Mouse (Mus musculus) B cell, adult (primary cell): ENCODE measurements around the gene Wdr83. TPM values are rescaled to one million over a fixed set of nuclear protein-coding genes. Genes with fewer than 3 reads are reported as not detected.

Experiments used
- total RNA-seq: library from RNA; stranded (reverse); gene quantifications from 4 replicates; pipeline ENCODE4 v1.2.4, GENCODE M21; 2023; ENCODE audit not compliant: inconsistent age

Wdr83 gene
- 12.5 to 15.1 TPM (median 13.1 TPM) in 4 replicates for total RNA-seq

GRCm38 (mm10) chr8:85081216-85081555 is at the start of gene Wdr83:
Wdr83 (minus strand) TSS chr8:85081306.

GRCm38 (mm10) chr8:85122995-85123394 is 41.9 kb upstream of the Wdr83 start, which contains the start of gene Zfp791:
Zfp791 (minus strand) TSS chr8:85123095.

GRCm38 (mm10) chr8:85083108-85083813 is 2.2 kb upstream of the Wdr83 start, which contains the start of gene Man2b1:
Man2b1 (plus strand) TSS chr8:85083270.

GRCm38 (mm10) chr8:85080532-85081215 is 432 bp downstream of the Wdr83 start, which contains the start of gene Wdr83os:
Wdr83os (plus strand) TSS chr8:85080740.

GRCm38 (mm10) chr8:85071514-85072281 is 9.4 kb downstream of the Wdr83 start, which contains the start of gene Dhps:
Dhps (plus strand) TSS chr8:85071757.

GRCm38 (mm10) chr8:85067982-85068381 is 13.1 kb downstream of the Wdr83 start, which contains the start of gene Gm5741:
Gm5741 (minus strand) TSS chr8:85067982.

GRCm38 (mm10) chr8:85059879-85060616 is 21.1 kb downstream of the Wdr83 start, which contains the start of gene Fbxw9:
Fbxw9 (plus strand) TSS chr8:85060055.

GRCm38 (mm10) chr8:85036718-85037365 is 44.3 kb downstream of the Wdr83 start, which contains the start of gene Tnpo2:
Tnpo2 (plus strand) TSS chr8:85036915.

GRCm38 (mm10) chr8:85026670-85027515 is 54.2 kb downstream of the Wdr83 start, which contains the start of gene Trir:
Trir (plus strand) TSS chr8:85026823.

GRCm38 (mm10) chr8:85025098-85025932 is 55.8 kb downstream of the Wdr83 start, which contains the start of gene Asna1:
Asna1 (minus strand) TSS chr8:85025281.

Other genes with a start within 250 kb of the Wdr83 start
- 11.4 to 12.8 TPM (median 11.7 TPM) in 4 replicates for gene Gadd45gip1, start 249.8 kb downstream of the Wdr83 start, total RNA-seq
- 48.0 to 63.3 TPM (median 61.5 TPM) in 4 replicates for gene Rad23a, start 240.6 kb downstream of the Wdr83 start, total RNA-seq
- 564 to 720 TPM (median 619 TPM) in 4 replicates for gene Calr, start 234.4 kb downstream of the Wdr83 start, total RNA-seq
- 66.8 to 70.5 TPM (median 68.5 TPM) in 4 replicates for gene Farsa, start 224.3 kb downstream of the Wdr83 start, total RNA-seq
- 6.1 to 11.9 TPM (median 9.0 TPM) in 4 replicates for gene Syce2, start 209.2 kb downstream of the Wdr83 start, total RNA-seq
- gene Gcdh, start 187.4 kb downstream of the Wdr83 start, total RNA-seq = 18.7 to 34.4 TPM (median 31.5 TPM) in 4 replicates
- 0.32 to 0.45 TPM in 2 of 4 replicates, not detected in the others for gene Klf1, start 179.4 kb downstream of the Wdr83 start, total RNA-seq
- gene Dnase2a, start 172.7 kb downstream of the Wdr83 start, total RNA-seq = 67.4 to 74.5 TPM (median 72.7 TPM) in 4 replicates
- gene Mast1, start 143.9 kb downstream of the Wdr83 start, total RNA-seq = 0.16 to 0.57 TPM (median 0.23 TPM) in 4 replicates
- not detected in 4 replicates for gene Rtbdn, start 134.3 kb downstream of the Wdr83 start, total RNA-seq
- 2.0 TPM in 1 of 4 replicates, not detected in the others for gene Gm49661, start 111.9 kb downstream of the Wdr83 start, total RNA-seq
- 57.4 to 60.7 TPM (median 59.6 TPM) in 4 replicates for gene Prdx2, start 111.7 kb downstream of the Wdr83 start, total RNA-seq
- 30.0 to 35.5 TPM (median 33.5 TPM) in 4 replicates for gene Rnaseh2a, start 111.5 kb downstream of the Wdr83 start, total RNA-seq
- gene Junb, start 102.6 kb downstream of the Wdr83 start, total RNA-seq = 1,539 to 1,702 TPM (median 1,628 TPM) in 4 replicates
- 5.9 to 8.3 TPM (median 6.6 TPM) in 4 replicates for gene Hook2, start 90.7 kb downstream of the Wdr83 start, total RNA-seq
- 0.32 TPM in 1 of 4 replicates, not detected in the others for gene Best2, start 66.8 kb downstream of the Wdr83 start, total RNA-seq
- 87.6 to 96.1 TPM (median 94.0 TPM) in 4 replicates for gene Asna1, start 56.0 kb downstream of the Wdr83 start, total RNA-seq
- 205 to 226 TPM (median 223 TPM) in 4 replicates for gene Trir, start 54.5 kb downstream of the Wdr83 start, total RNA-seq
- gene Tnpo2, start 44.4 kb downstream of the Wdr83 start, total RNA-seq = 38.8 to 49.7 TPM (median 45.7 TPM) in 4 replicates
- gene Fbxw9, start 21.3 kb downstream of the Wdr83 start, total RNA-seq = 14.4 to 17.5 TPM (median 15.4 TPM) in 4 replicates
- gene Gm5741, start 13.3 kb downstream of the Wdr83 start, total RNA-seq = 3.0 TPM in 1 of 4 replicates, not detected in the others
- gene Dhps, start 9.5 kb downstream of the Wdr83 start, total RNA-seq = 105 to 138 TPM (median 115 TPM) in 4 replicates
- 49.2 to 55.9 TPM (median 50.9 TPM) in 4 replicates for gene Wdr83os, start 566 bp downstream of the Wdr83 start, total RNA-seq
- gene Man2b1, start 2.0 kb upstream of the Wdr83 start, total RNA-seq = 156 to 176 TPM (median 163 TPM) in 4 replicates
- gene Zfp791, start 41.8 kb upstream of the Wdr83 start, total RNA-seq = 0.16 TPM in 1 of 4 replicates, not detected in the others
- gene Cks1brt, start 70.6 kb upstream of the Wdr83 start, total RNA-seq = not detected in 4 replicates
- not detected in 4 replicates for gene Olfr371, start 144.7 kb upstream of the Wdr83 start, total RNA-seq
- 32.0 to 38.7 TPM (median 36.8 TPM) in 4 replicates for gene Orc6, start 218.3 kb upstream of the Wdr83 start, total RNA-seq
- gene Vps35, start 218.5 kb upstream of the Wdr83 start, total RNA-seq = 68.0 to 75.1 TPM (median 70.5 TPM) in 4 replicates